Mouse (Mus musculus): ENCODE measurements around the gene Cnnm2. TPM values are rescaled to one million over a fixed set of nuclear protein-coding genes. Genes with fewer than 3 reads are reported as not detected.

Gene Cnnm2
- polyA plus RNA-seq, 1 experiment from 2014 or later, result 1.8 TPM

DNA sequence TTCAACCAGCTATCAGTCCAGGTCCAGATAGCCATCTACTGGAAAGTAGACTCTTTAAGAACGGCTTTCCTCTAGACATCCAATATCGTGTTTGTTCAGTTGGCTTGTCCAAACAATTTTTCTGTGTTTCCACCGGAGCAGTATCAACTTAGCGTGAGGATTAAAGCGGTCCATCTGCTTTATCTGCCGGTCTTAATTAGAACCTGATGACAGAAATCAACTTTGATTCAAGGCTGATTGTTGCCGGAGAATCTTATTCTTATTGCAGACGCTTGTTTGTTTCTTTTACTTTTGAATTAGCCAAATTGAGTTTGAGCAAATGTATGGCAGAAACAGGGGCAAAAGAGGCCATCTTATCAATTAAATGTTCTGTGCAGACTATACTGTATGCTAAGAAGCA lies 32.8 kb downstream of the Cnnm2 start:
- DNase-seq (ENCODE audit: low spot score), result no peak

DNA sequence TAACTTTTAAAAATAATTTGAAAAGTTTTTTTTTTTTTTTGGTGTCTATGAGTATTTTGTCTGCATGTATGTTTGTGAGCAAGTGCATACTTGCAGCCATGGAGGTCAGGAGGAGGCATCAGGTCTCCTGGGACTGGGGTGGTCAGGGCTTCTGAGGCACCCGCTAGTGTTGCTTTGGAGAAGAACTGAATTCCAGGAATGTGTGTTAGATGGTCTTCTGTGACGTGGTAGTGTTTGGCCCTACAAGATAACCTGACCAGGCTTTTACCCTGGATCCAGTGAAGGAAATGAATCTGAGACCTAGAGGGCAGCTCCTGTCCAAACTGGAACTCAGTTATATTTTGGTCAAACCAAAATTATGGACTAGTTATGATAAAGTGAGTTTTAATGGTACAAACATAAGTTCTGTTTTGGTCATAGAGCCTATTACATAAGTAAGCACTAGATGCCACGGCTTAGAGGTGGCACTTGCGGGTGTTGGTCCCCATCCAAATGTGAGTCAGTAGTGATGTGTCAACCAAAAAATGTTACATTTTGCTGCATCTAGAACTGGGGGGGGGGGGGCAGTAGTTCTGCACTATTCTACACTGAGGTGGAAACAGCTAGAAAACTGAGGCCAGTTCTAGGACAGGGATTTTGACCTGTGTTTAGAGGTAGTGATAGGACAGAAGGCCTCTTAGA lies 38.6 kb downstream of the Cnnm2 start:
- DNase-seq (ENCODE audit: low spot score), result no peak

DNA sequence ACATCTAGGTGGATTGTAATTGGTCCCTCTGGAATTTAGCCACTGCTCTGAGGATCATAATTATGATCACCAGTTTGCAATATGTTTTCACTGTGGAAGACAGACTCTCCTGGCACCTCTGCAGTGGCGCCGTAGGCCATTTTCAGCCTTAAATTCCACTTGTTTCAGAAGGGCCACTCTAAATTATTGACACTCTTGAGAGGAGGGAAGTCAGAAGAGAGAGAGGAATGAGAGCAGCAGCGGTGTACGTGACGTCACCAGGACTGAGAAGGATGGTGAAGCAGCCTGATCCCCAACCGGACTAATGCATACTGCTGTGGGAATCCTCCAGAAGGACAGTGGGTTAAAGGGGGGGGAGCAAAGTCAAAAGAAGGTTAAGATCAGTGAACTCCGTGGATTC lies 40.1 kb downstream of the Cnnm2 start:
- DNase-seq (ENCODE audit: low spot score), result no peak

DNA sequence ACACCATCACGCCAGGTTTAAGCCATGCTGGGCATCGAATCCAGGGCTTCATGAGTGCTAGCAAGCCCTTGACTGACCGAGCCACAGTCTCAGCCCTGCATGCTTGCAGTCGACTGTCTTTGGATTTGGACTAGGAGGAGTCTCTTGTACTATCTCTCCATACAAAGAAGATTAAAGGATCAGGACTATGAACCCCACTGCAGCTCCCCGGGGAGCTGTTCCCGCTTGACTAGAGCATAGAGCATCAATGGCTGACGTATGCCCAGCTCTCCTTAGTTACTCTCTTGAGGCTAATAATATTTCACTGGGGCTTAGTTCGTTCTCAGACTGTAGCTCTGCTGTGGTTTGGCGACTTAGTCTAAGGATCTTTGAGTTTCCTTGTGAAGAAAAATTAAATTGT lies 40.9 kb downstream of the Cnnm2 start:
- no peak for DNase-seq (ENCODE audit: low spot score)

DNA sequence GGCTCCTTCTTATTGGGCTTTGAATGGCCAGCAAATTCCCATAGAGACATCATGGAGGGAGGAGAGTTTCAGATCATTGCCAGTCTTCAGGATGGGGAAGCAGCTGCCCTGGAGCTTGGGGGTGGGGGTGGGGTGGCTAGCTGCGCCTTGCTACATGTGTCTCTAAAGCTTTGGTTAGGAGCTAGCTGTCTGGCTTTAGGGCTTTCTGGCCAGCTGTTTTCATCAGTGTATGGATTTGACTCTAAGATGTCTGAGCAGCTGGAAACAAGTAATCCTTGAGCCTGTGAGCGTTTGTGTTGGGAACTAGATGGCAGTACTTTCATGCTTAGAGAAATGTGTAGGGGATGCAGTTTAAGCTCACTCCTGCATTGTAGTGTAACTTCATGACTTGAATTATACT lies 42.3 kb downstream of the Cnnm2 start:
- no peak for DNase-seq (ENCODE audit: low spot score)

DNA sequence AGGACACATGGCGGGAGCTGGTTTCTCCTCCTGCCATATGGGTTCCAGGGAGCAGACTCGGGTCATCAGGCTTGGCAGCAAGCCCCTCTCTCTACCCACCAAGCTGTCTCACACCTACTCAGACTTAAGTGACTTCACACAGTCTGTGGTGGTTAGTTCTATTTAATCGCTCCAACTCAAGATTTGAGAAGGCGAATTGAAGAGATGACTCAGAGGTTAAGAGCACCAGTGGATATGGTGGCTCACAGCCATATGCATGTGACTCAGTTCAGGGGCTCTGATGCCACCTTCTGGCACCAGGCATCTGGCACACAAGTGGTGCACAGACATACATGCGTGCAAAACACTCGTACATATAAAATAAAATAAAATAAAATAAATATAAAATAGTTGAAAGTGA lies 43.4 kb downstream of the Cnnm2 start:
- DNase-seq (ENCODE audit: low spot score), result no peak

DNA sequence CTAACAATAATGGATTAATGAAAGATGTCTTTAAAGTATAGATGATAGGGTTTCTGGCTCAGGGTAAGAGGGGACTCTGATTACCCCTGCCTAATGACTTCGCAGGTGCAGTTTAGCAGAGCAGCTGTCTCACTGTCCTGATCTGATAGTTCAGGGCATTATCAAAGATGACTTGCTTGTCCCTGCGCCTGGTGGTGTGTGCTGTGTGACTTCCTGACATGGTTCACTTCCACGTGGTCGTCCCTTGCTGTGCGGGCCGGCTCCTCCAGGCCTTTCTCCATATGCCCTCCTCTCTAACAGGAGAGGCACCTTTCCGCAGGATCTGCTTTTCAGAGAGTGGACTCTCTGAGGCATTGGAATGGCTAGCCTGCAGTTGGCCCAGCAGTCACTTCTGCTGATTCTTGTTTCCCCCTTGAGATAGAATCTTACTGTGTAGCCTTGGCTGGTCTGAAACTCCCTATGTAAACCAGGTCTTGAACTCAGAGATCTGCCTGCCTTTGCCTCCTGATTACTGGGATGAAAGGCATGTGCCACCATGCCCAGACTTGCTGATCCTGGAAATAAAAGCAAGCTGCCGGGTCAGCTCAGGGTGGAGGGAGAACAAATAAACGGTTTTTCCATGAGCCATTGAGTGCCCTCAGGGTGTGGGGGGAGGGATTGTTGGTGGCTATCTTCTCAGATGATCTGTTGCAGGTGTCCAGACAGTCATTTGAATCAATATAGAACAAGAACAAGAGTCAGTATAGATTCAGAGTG lies 44.7 kb downstream of the Cnnm2 start:
- DNase-seq (ENCODE audit: low spot score), result no peak

DNA sequence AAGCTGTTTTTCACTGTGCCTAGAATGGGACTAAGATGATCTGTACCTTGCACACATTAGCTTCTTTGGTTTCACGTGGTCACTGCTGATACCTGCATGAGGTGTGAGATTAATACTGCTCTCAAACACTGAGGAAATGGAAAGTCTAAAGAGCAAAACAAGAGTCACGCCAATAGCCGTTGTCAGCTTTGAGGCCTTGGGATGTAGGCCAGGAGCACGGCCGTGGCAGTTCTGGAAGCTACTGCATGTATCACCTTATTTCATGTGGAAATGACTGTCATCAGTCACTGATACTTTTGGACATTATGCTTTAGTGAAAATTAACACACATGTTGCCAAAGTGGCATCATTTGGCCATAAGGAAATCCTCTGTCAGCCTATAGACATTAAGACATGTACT lies 46.9 kb downstream of the Cnnm2 start:
- no peak for DNase-seq (ENCODE audit: low spot score)

DNA sequence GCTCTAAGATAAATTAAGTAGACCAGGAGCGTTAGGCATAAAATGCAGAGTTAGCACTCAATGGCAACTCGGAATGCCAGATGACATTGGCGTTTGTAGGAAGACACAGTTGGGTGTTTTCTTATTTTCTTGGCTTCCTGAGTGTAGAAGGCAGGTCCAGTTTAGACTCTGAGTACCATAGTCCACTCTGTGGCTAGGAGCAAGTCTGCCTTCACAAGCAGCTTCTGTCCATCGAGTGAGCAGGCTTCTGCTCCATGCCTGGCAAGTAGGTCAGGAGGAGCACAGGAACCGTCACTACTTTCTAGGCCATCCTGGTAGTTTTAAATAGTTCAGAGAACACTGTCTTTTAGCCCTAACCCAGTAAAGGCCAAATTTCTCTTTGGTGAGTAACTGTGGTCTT lies 47.6 kb downstream of the Cnnm2 start:
- DNase-seq (ENCODE audit: low spot score), result no peak

DNA sequence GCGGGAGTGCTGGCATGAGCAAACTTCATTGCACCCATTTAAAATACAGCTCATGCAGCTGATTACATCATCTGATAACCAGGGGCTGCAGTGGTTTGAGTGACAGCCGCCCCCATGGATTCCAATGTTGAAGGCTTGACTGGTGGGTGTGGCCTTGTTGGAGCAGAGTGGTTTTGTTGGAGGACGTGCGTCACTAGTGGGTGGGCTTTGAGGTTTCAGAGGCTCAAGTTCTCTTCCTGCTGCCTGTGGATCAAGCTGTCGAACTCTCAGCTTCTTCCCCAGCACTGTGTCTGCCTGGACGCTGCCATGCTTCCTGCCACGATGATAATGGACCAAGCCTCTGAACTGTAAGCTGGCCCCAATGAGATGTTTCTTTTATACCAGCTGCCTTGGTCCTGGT lies 57.9 kb downstream of the Cnnm2 start:
- peak; percentile 38 for DNase-seq (ENCODE audit: low spot score)

DNA sequence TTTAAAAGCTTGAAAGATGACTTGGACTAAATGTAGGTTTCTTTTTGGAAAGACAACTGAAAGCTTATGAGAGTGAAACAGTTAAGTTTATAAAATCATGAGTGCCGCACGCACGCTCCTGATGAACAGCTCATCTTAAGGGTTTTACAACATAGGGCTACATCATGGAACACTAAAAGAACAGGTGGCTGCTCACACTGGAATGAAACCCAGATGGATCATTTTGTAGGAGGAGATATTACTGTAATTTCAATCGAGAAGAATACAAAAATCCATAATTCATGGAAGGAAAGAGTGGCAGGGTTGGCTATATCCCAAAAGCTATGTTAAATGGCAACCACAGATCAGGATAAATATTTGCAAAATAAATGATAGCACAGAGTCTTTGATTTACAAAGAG lies 61.1 kb downstream of the Cnnm2 start:
- no peak for DNase-seq (ENCODE audit: low spot score)

DNA sequence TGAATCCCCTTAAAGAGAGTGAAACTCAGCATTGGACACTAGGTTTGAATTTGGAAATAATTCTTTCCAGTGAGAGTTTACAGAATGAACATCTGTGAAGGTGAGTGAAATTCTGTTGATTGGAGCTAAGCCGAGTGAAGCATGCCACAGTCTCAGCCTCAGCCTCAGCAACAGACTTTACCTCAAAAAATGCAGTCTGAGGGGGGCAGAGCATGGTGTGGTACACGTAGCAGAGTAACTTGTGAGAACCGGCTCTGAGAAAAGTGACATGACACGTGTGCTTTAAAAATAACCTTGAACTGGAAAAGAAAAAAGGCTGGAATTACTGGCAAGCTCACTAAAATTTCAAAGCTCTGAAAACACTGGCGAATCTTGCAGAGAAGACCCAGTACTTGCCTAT lies 62.4 kb downstream of the Cnnm2 start:
- DNase-seq (ENCODE audit: low spot score), result no peak

DNA sequence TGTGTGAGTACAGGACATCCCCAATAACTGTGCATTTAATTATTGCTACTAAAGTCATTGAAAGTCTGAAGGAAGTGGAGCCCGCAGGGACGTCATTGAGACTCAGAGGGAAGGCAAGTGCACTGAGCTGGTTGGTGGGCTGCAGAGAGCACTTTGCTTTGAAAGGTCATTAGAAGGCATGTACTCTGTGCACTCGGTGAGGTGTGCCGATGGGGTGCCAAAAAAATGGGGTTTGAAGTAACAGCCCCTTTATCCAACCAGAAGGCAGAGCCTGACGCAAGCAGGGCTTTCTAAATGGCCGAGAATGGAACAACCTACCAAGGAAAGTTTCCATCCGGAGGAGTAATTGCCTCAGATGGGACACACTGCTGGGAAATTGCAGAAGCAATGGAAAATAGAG lies 63.5 kb downstream of the Cnnm2 start:
- no peak for DNase-seq (ENCODE audit: low spot score)

DNA sequence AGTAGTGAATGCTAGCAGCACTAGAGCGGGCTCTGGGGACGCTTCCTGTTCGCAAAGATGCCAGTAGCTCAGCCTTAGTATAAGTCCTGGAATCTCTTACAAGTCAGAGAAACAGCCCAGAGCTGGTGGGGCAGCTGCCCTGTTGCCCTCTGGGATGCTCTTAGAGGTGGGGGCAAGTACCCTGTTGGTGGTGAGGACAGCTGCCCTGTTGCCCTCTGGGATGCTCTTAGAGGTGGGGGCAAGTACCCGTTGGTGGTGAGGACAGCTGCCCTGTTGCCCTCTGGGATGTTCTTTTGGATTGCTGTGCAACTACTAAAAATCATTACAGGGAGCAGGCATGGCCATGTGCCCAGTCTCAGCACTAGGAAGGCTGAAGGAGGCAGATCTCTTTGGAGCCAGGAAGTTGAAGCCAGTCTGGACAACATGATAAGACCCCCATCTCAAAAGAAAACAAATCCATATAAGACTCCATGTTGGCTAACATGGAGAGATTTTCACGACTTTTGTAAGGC lies 66.3 kb downstream of the Cnnm2 start:
- no peak for DNase-seq (ENCODE audit: low spot score)

DNA sequence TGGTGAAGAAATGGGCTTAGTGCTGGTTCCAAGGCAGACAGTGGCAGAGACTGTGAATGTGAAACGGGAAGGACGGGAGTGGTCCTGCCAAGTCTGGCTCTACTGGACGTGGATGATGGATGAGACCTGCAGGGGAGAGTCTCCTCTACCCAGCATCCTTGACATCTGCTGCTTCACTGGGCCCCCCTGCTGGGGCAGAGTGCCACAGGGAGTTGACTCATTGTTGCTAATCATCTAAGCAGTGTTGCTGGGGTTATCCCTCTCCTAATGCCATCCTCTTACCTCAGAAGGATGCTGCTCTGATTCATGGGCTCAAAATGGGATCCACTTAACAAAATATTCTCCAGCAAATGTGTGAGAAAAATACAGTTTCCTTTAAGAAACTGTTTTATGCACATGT lies 67.6 kb downstream of the Cnnm2 start:
- no peak for DNase-seq (ENCODE audit: low spot score)

DNA sequence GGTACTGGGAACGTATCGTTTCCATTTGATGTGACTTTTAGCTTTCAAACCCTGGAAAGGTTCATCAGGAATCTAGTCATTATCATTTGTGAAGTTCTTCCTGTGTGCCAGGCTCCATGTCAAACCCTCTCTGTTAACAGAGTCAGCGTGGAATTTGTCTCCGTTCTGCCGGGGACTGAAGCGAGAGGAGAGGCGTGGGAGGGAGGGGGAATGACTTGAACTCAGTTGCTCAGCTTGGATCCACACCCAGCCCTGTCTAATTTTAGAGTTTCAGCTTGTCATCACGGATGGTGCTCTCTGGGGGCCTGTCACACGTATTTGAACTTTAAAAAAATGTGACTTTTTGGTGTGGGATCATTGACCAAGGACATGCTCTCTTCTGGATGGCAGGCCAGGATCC lies 70.0 kb downstream of the Cnnm2 start:
- no peak for DNase-seq (ENCODE audit: low spot score)

DNA sequence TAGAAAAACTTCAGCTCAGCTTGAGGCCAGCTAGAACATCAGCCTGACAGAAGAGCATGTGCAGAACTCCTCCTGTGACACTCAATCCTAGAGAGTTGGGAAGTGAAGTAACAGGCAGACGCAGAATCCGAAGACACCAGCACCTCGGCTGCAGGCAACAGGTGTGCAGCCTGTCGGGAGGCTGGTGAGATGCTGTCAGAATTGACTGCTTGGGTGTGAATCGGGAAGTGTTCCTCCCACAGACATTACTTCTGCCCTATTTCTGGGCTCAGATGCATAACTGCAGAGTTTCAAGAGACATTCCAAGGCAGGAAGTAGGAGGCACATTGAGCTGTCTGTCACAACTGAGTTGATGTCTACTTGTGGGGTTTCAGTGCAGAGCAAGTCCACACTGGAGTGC lies 72.9 kb downstream of the Cnnm2 start:
- DNase-seq (ENCODE audit: low spot score), result no peak

DNA sequence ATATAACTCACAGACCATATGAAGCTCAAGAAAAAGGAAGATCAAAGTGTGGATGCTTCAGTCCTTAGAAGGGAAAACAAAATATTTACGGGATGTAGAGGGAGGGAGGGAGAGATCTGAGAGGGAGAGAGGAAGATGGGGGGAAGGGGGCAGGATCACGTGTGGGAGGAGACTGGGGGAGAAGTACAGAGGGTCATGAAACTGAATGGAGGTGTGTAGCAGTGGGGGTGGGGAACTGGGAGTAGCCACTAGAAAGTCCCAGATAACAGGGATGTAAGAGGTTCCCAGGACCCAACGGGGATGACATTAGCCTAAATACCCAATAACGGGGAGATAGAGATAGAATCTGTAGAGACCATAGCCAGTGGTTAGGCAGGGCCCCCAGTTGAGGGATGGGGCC lies 73.9 kb downstream of the Cnnm2 start:
- DNase-seq (ENCODE audit: low spot score), result no peak

DNA sequence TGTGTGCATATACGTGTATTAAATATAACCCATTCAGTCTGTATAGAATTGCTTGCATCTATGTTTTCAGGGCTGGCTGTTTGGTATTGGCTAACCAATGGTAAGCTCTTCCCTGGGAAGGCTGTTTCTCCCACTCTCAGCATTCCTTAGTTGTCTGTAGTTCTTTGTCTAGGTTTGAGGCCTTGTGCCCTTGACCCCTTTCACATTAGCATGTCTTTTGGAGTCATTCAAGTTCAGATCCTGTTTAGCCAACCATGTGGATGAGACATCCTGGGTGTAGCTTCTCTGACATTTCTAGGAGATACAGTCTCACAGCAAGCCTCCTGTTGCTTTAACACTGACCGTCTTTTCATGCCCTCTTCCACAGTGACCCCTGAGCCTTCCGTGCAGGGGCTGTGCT lies 74.7 kb downstream of the Cnnm2 start:
- DNase-seq (ENCODE audit: low spot score), result no peak

DNA sequence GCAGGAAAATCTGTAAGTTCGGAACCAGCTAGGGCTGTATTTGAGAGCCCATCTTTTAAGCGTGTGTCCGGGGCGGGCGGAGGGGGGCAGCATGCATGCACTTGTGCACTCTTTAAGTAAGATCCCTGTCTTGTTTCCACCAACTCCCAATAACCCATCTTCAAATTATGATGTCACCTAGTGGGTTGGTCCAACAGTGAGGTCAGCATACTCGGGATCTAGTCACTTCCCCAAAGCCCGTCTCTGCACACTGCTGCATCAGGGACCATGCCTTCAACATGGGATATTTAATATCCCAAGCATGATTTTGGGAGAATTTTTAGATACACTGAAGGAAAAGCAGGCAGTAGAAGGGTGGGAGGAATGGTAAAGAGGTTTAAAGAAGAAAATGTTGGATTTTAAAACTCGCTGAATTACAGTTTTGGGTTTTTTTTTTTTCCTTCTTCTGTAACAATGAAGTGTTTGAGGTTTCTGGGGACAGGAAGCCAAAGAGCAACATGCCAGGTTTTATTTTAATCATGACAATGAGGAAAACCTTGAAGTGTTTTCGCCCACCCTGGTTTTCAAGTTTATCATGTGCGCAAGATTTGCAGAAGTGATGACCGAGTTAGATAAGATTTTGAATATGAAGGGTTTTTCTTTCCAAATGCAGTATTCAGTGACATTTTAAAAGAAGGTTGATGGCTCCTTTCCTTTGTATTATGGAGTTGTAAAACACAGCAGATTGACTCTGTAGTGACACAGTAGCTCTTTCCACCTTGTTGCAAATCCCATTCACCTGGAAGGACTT lies 76.1 kb downstream of the Cnnm2 start:
- no peak for DNase-seq (ENCODE audit: low spot score)

DNA sequence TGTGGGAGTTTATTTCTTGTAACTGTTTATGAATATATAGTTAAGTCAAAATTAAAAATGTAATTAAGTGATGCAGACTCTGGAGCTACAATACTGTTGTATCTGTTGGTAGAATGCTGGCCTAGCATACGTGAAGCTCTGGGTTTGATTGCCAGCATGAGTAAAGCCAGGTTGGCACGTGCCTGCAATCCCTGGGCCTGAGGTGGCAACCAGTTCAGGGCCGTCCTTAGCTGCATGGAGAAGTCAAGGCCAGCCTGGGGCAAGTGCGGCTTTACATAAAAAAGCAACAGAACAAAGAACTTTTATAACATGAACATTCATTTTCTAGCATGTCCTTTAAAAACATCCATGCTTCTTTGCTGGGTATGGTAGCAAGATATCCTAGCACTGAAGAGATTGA lies 79.6 kb downstream of the Cnnm2 start:
- DNase-seq (ENCODE audit: low spot score), result no peak

DNA sequence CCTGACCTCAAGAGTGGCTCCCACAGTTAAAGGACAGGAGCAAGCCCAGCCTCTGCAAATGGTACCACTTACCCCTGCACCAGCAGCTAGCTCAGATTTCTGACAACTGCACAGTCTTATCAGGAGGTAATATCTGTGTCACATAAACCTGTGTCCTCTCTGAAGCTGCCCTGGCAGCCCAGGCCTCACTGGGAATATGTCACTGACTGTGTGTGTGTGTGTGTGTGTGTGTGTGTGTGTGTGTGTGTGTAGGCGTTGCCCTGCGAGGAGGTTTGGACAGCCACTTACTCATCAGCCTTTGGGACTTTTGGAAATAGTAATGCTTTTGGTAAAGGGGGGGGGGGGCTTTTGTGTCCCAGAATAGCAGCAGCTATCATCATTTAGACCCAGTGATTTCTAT lies 81.6 kb downstream of the Cnnm2 start:
- DNase-seq (ENCODE audit: low spot score), result no peak

Data from thymus, postnatal 0 days (tissue).